Mouse (Mus musculus) brain, adult 2 months (tissue): ENCODE data around the gene Exoc3l4.
A peak's percentile ranks its signal among the peaks of the same experiment; 100 is the strongest.

ENCODE experiments used
- DNase-seq: peaks from one replicate; pipeline ENCODE4 v3.0.0; 2011; ENCODE audit warnings: low read depth, low spot score

Gene Exoc3l4

GRCm38 (mm10) chr12:111450359-111450758 lies 33.5 kb downstream of the Exoc3l4 start:
- no peak for DNase-seq

GRCm38 (mm10) chr12:111451561-111451960 lies 34.7 kb downstream of the Exoc3l4 start:
- no peak for DNase-seq

- no peak for DNase-seq
These were observed 37.2 kb downstream of the Exoc3l4 start for GRCm38 (mm10) chr12:111454021-111454420.

- DNase-seq, result no peak
These were observed 37.9 kb downstream of the Exoc3l4 start for GRCm38 (mm10) chr12:111454543-111455280.

GRCm38 (mm10) chr12:111455311-111455846 lies 38.6 kb downstream of the Exoc3l4 start:
- no peak for DNase-seq

GRCm38 (mm10) chr12:111455860-111456259 lies 39.0 kb downstream of the Exoc3l4 start:
- no peak for DNase-seq

- no peak for DNase-seq
These were observed 40.9 kb downstream of the Exoc3l4 start for GRCm38 (mm10) chr12:111457742-111458141.

- no peak for DNase-seq
These were observed 46.8 kb downstream of the Exoc3l4 start for GRCm38 (mm10) chr12:111463570-111463969.

- DNase-seq, result no peak
These were observed 49.6 kb downstream of the Exoc3l4 start for GRCm38 (mm10) chr12:111466369-111466768.

GRCm38 (mm10) chr12:111468206-111468605 lies 51.4 kb downstream of the Exoc3l4 start:
- DNase-seq, result no peak

GRCm38 (mm10) chr12:111469507-111469906 lies 52.7 kb downstream of the Exoc3l4 start:
- peak; percentile 84 for DNase-seq

GRCm38 (mm10) chr12:111471119-111471518 lies 54.3 kb downstream of the Exoc3l4 start:
- no peak for DNase-seq

GRCm38 (mm10) chr12:111471721-111472120 lies 54.9 kb downstream of the Exoc3l4 start:
- no peak for DNase-seq

GRCm38 (mm10) chr12:111472886-111473285 lies 56.1 kb downstream of the Exoc3l4 start:
- no peak for DNase-seq

GRCm38 (mm10) chr12:111474384-111474783 lies 57.6 kb downstream of the Exoc3l4 start:
- DNase-seq, result no peak

- DNase-seq, result peak; percentile 46
These were observed 58.3 kb downstream of the Exoc3l4 start for GRCm38 (mm10) chr12:111474893-111475643.

GRCm38 (mm10) chr12:111478924-111479323 lies 62.1 kb downstream of the Exoc3l4 start:
- no peak for DNase-seq

- DNase-seq, result no peak
These were observed 63.1 kb downstream of the Exoc3l4 start for GRCm38 (mm10) chr12:111479917-111480316.
